Mouse (Mus musculus) lung, postnatal 10 days (tissue): ENCODE results near the gene Col24a1.

Source experiments
- DNase-seq: peaks from one replicate; pipeline ENCODE4 v3.0.0; 2021

Col24a1 gene

GRCm38 (mm10) chr3:145471094-145471493 lies 178.8 kb downstream of the Col24a1 start:
- DNase-seq = peak; percentile 49

GRCm38 (mm10) chr3:145474163-145474562 lies 181.9 kb downstream of the Col24a1 start:
- no peak for DNase-seq

- DNase-seq = no peak
These were observed 184.4 kb downstream of the Col24a1 start for GRCm38 (mm10) chr3:145476634-145477033.

GRCm38 (mm10) chr3:145477074-145477473 lies 184.8 kb downstream of the Col24a1 start:
- no peak for DNase-seq

- DNase-seq = peak; percentile 6
These were observed 186.2 kb downstream of the Col24a1 start for GRCm38 (mm10) chr3:145478446-145478845.

GRCm38 (mm10) chr3:145490279-145490678 lies 198.0 kb downstream of the Col24a1 start:
- DNase-seq = no peak

- no peak for DNase-seq
These were observed 199.1 kb downstream of the Col24a1 start for GRCm38 (mm10) chr3:145491326-145491725.

- DNase-seq = no peak
These were observed 205.9 kb downstream of the Col24a1 start for GRCm38 (mm10) chr3:145498127-145498526.

GRCm38 (mm10) chr3:145498893-145499292 lies 206.6 kb downstream of the Col24a1 start:
- no peak for DNase-seq

GRCm38 (mm10) chr3:145504830-145505229 lies 212.6 kb downstream of the Col24a1 start:
- DNase-seq = no peak

GRCm38 (mm10) chr3:145508550-145508949 lies 216.3 kb downstream of the Col24a1 start:
- no peak for DNase-seq

- no peak for DNase-seq
These were observed 221.9 kb downstream of the Col24a1 start for GRCm38 (mm10) chr3:145514197-145514596.

- no peak for DNase-seq
These were observed 229.3 kb downstream of the Col24a1 start for GRCm38 (mm10) chr3:145521528-145522080.

GRCm38 (mm10) chr3:145522311-145522710 lies 230.0 kb downstream of the Col24a1 start:
- no peak for DNase-seq

GRCm38 (mm10) chr3:145525266-145525665 lies 233.0 kb downstream of the Col24a1 start:
- no peak for DNase-seq

- no peak for DNase-seq
These were observed 245.6 kb downstream of the Col24a1 start for GRCm38 (mm10) chr3:145537870-145538269.

- no peak for DNase-seq
These were observed 256.5 kb downstream of the Col24a1 start for GRCm38 (mm10) chr3:145548441-145549415.

- DNase-seq = no peak
These were observed 257.9 kb downstream of the Col24a1 start for GRCm38 (mm10) chr3:145550216-145550615.

- no peak for DNase-seq
These were observed 262.1 kb downstream of the Col24a1 start for GRCm38 (mm10) chr3:145554388-145554787.

- no peak for DNase-seq
These were observed 263.9 kb downstream of the Col24a1 start for GRCm38 (mm10) chr3:145556206-145556605.

GRCm38 (mm10) chr3:145559675-145560074 lies 267.4 kb downstream of the Col24a1 start:
- no peak for DNase-seq

- DNase-seq = no peak
These were observed 267.8 kb downstream of the Col24a1 start for GRCm38 (mm10) chr3:145560117-145560516.

GRCm38 (mm10) chr3:145574468-145574867 lies 282.2 kb downstream of the Col24a1 start:
- DNase-seq = no peak

- DNase-seq = no peak
These were observed 283.1 kb downstream of the Col24a1 start for GRCm38 (mm10) chr3:145575340-145575739.
